Comparison of ENCODE assay signal across 8 mouse cellular contexts in the genomic region with DNA sequence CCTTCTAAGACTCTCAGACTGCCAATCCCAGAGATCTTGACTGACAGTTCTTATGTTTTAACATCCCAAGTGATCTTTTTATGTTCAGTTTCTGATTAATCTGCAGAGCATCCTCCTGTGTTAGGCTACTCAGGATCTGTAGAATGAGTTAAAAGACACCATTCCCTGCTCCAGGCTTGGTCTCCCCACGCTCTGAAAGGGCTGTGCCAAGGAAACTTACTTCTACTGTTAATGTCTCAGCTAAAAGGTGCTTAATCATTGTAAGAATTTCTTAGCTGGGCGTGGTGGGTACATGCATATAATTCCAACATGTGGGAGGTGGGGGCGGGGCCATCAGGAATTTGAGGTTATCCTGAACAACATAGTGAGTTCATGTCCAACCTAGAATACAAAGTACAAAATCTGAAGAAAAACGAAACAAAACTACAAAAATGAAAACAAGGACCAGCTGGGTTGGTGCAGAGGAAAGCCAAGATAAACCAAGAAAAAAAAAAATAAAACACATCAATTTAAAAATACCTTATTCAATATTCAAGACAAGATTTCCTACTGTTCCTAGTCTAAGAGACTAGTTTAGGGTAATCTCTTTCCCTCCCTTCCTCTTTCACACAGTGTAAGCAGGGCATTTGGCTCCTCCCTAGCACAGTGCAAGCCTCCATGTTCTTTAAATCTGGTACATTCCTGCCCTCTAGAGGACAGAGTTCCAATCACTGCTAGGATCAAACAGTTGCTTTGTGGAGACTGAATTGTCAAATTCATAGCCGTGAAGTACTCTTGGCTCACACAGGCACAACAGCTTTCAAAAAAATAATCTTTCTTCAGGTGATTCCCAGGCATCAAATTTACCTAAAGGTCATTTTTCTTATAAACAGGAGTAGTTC.
DNase-seq lines count a peak whose midpoint lies in the region.

No protein-coding gene starts in this region.

- peak; percentile 62 for DNase-seq in urinary bladder, postnatal 14 days (ENCODE audit: low spot score)
- DNase-seq in urinary bladder, postnatal 10 days (ENCODE audit: low spot score): no peak
- peak; percentile 92 for DNase-seq in embryo, embryonic 10 days (ENCODE audit: low spot score)
- DNase-seq in gastrocnemius, postnatal 25 days: peak; percentile 41
- peak; percentile 72 for DNase-seq in induced T-regulatory cell, adult 2 months (ENCODE audit: low read depth)
- DNase-seq in left cerebral cortex, adult 18-20 months (ENCODE audit: low spot score in 2 of 2): peak; percentile 67 to 73
- DNase-seq in lung, postnatal 25 days (ENCODE audit: low spot score): peak; percentile 88
- DNase-seq in retina, embryonic 14.5 days (ENCODE audit: low spot score): peak; percentile 89
